In the genomic region with DNA sequence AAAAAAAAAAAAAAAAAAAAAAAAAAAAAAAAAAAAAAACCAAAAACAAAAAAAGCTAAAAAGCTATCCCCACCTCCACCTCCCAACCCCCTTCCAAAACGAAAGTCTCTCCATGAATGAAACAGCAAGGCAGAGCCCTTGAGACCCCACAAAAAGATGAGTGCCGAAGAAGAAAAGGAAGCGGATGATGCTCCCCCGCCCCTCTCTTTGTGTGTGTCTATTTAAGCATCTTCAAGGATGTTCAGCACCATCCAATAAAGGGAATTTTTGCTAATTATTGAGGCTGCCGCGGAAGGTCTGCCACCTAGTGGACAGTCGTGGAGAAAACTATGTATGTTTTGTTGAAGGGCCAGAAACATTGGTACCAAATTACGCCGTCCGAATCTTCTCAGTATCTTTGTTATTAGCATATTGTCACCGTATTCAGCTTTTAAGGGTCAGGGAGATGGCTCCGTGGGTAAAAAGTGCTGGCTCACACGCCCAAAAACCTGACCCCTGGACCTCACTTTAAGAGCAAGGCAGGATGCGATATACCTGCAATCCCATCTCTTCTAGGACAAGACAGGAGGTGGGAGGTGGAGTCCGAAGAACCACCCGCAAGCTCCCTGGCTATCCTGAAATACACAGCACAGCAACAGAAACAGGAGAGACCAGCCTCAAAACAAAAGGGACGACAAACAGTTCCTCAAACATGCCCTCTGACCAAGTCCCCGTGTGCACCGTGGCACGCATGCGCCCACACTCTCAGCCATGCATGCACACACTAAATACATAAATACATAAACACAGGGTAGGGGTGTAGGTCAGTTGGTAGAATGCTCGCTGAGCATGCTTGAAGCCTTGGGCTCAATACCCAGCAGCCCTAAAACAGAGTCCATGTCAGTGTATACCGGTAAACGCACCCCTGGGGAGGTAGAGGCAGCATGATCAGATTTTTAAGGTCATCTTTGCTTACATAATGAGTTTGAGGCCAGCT, we compare ENCODE assay signal across 8 mouse cellular contexts. TPM values are rescaled to one million over a fixed set of nuclear protein-coding genes. Genes with fewer than 3 reads are reported as not detected.
DNase-seq lines count a peak whose midpoint lies in the region; ATAC-seq and TF ChIP-seq lines count a peak whose summit lies in the region.

No protein-coding gene starts in this region.

- intact Hi-C loops in heart, postnatal 25 days (cut with DNase I), result loop anchor here (5.0 kb wide), 1 partner anchor 113 kb away; no protein-coding TSS in a partner anchor

- peaks cover 0 to 19% of the 10 kb centered on the region in 2 experiments; a peak in 3 of 4 replicates for H3K4me1 ChIP-seq in MEL (ENCODE audit: control insufficient read depth in 1 of 2, insufficient read depth in 2 of 2, low read length in 2 of 2)
- no peaks in the 10 kb centered on the region for H3K4me1 ChIP-seq in embryonic facial prominence, embryonic 15.5 days
- no peaks in the 10 kb centered on the region for H3K4me1 ChIP-seq in lung, embryonic 14.5 days (ENCODE audit: insufficient read depth)
- H3K4me1 ChIP-seq in neural tube, embryonic 15.5 days, result peaks cover 12% of the 10 kb centered on the region; the same call in 1 of the 2 replicates

- peak overlapping the region; percentile 57 to 59 for H3K4me3 ChIP-seq in MEL (ENCODE audit: control insufficient read depth in 1 of 2, insufficient read depth in 1 of 2, low read depth in 2 of 2, low read length in 2 of 2)
- H3K4me3 ChIP-seq in embryonic facial prominence, embryonic 15.5 days (replicated peaks), result peak overlapping the region; percentile 28
- H3K4me3 ChIP-seq in lung, embryonic 14.5 days (ENCODE audit: low read depth, low read length), result no peak overlapping the region
- H3K4me3 ChIP-seq in neural tube, embryonic 15.5 days (replicated peaks), result peak overlapping the region; percentile 34

- H3K4me2 ChIP-seq in embryonic facial prominence, embryonic 15.5 days (replicated peaks), result peak overlapping the region; percentile 30; the same call in 1 of the 2 replicates
- H3K4me2 ChIP-seq in lung, embryonic 14.5 days, result peak overlapping the region; percentile 5; the same call in 1 of the 2 replicates
- H3K4me2 ChIP-seq in neural tube, embryonic 15.5 days, result peak overlapping the region; percentile 53

- no peaks in the 10 kb centered on the region for H3K9me3 ChIP-seq in MEL (replicated peaks; ENCODE audit: insufficient read depth, low read length)
- no peaks in the 10 kb centered on the region for H3K9me3 ChIP-seq in embryonic facial prominence, embryonic 15.5 days (replicated peaks)
- no peaks in the 10 kb centered on the region for H3K9me3 ChIP-seq in lung, embryonic 14.5 days (ENCODE audit: low read depth, low read length)
- no peaks in the 10 kb centered on the region for H3K9me3 ChIP-seq in neural tube, embryonic 15.5 days (replicated peaks)

- peaks cover 0 to 7% of the 10 kb centered on the region in 2 experiments; a peak in 2 of 4 replicates for H3K36me3 ChIP-seq in MEL (ENCODE audit: control insufficient read depth in 1 of 2, insufficient read depth in 2 of 2, low read length in 2 of 2)
- H3K36me3 ChIP-seq in embryonic facial prominence, embryonic 15.5 days, result no peaks in the 10 kb centered on the region
- H3K36me3 ChIP-seq in lung, embryonic 14.5 days (ENCODE audit: insufficient read depth), result no peaks in the 10 kb centered on the region
- H3K36me3 ChIP-seq in neural tube, embryonic 15.5 days, result no peaks in the 10 kb centered on the region

- H3K79me2 ChIP-seq in MEL (ENCODE audit: control insufficient read depth, insufficient read depth, low read length, poor library complexity), result no peaks in the 10 kb centered on the region

- no peaks in the 10 kb centered on the region for H3K27me3 ChIP-seq in MEL (ENCODE audit: control insufficient read depth in 1 of 2, insufficient read depth in 2 of 2, low read length in 2 of 2)
- H3K27me3 ChIP-seq in embryonic facial prominence, embryonic 15.5 days, result no peaks in the 10 kb centered on the region
- H3K27me3 ChIP-seq in lung, embryonic 14.5 days (ENCODE audit: insufficient read depth, low read length), result no peaks in the 10 kb centered on the region
- H3K27me3 ChIP-seq in neural tube, embryonic 15.5 days (replicated peaks), result no peaks in the 10 kb centered on the region

- no peak for TF ChIP-seq EP300 in MEL (IDR thresholded peaks at IDR 0.05; ENCODE audit: low read depth in 1 of 2, low read length in 2 of 2)

- TF ChIP-seq POLR2A in MEL (IDR thresholded peaks at IDR 0.05; ENCODE audit: control insufficient read depth in 1 of 2, insufficient read depth in 1 of 2, low read depth in 1 of 2, low read length in 2 of 2, poor library complexity in 1 of 2), result no peak
- no peak for TF ChIP-seq POLR2A in brain, embryonic 14.5 days (IDR thresholded peaks at IDR 0.05; ENCODE audit: borderline replicate concordance, extremely low read depth, insufficient read depth, insufficient read length, poor library complexity, severe bottlenecking)

- peak; percentile 72 to 79 (median 79) for TF ChIP-seq CTCF in MEL (IDR thresholded peaks at IDR 0.05 in 2 of 3, conservative IDR thresholded peaks at IDR 0.05 in 1 of 3; ENCODE audit: control insufficient read depth in 1 of 3, insufficient read depth in 1 of 3, low read depth in 2 of 3, low read length in 3 of 3, poor library complexity in 1 of 3, severe bottlenecking in 1 of 3)
- peak; percentile 68; the same call in 1 of the 2 replicates for TF ChIP-seq CTCF in brain, embryonic 14.5 days (IDR thresholded peaks at IDR 0.05; ENCODE audit: borderline replicate concordance, extremely low read depth, insufficient read depth, insufficient read length)
- peak; percentile 78 for TF ChIP-seq CTCF in lung, embryonic 14.5 days (IDR thresholded peaks at IDR 0.05; ENCODE audit: low read depth)

- no peak overlapping the region for H3K27ac ChIP-seq in MEL (ENCODE audit: control insufficient read depth, low read depth, low read length)
- no peak overlapping the region for H3K27ac ChIP-seq in embryonic facial prominence, embryonic 15.5 days (replicated peaks)
- H3K27ac ChIP-seq in lung, embryonic 14.5 days (ENCODE audit: low read depth), result no peak overlapping the region
- H3K27ac ChIP-seq in neural tube, embryonic 15.5 days (replicated peaks), result no peak overlapping the region

- 47% methylated on average over 24 of the region's 24 CpGs for WGBS in embryonic facial prominence, embryonic 15.5 days
- WGBS in lung, embryonic 14.5 days, result 42% methylated on average over 24 of the region's 24 CpGs
- 45% methylated on average over 24 of the region's 24 CpGs for WGBS in neural tube, embryonic 15.5 days

- DNase-seq in MEL (ENCODE audit: low read depth, low spot score), result peak; percentile 86
- peak; percentile 90 for DNase-seq in brain, embryonic 14.5 days (ENCODE audit: low read depth)
- DNase-seq in heart, postnatal 25 days (ENCODE audit: low spot score), result peak; percentile 6
- DNase-seq in layer of hippocampus, adult 8-10 months (ENCODE audit: low spot score in 2 of 2), result peak; percentile 36 to 68
- peak; percentile 89 for DNase-seq in lung, embryonic 14.5 days
- peak; percentile 51 for DNase-seq in thymus, postnatal 14 days

- TF ChIP-seq RAD21 in MEL (IDR thresholded peaks at IDR 0.05; ENCODE audit: low read depth, low read length), result peak; percentile 74

- ATAC-seq in embryonic facial prominence, embryonic 15.5 days (ENCODE audit: insufficient number of reproducible peaks, low FRiP score, low TSS enrichment, low read depth), result no peak
- peak; percentile 38; the same call in 1 of the 2 replicates for ATAC-seq in lung, embryonic 14.5 days (ENCODE audit: insufficient read depth)
- peak; percentile 37; the same call in 1 of the 2 replicates for ATAC-seq in neural tube, embryonic 15.5 days (ENCODE audit: low FRiP score)

- no peak overlapping the region for H3K9ac ChIP-seq in MEL (ENCODE audit: control insufficient read depth, low read depth, low read length, poor library complexity, severe bottlenecking)
- no peak overlapping the region for H3K9ac ChIP-seq in embryonic facial prominence, embryonic 15.5 days
- no peak overlapping the region for H3K9ac ChIP-seq in lung, embryonic 14.5 days
- peak overlapping the region; percentile 41; the same call in 1 of the 2 replicates for H3K9ac ChIP-seq in neural tube, embryonic 15.5 days (replicated peaks)

TF ChIP-seq in MEL, 35 proteins besides CTCF, POLR2A, EP300 and RAD21:
- TF ChIP-seq ZC3H11A (IDR thresholded peaks at IDR 0.05; ENCODE audit: low read depth, low read length), result peak; percentile 56
- 0 out of 2 replicates have a peak, but pooled peaks have one; percentile 26 for TF ChIP-seq SIN3A (IDR thresholded peaks at IDR 0.05; ENCODE audit: low read length)
- TF ChIP-seq ZNF384 (IDR thresholded peaks at IDR 0.05; ENCODE audit: low read depth, low read length), result peak; percentile 83
- TF ChIP-seq USF2 (IDR thresholded peaks at IDR 0.05; ENCODE audit: borderline replicate concordance in 1 of 2, insufficient read depth in 1 of 2, low read depth in 1 of 2, low read length in 2 of 2), result no peak
- TF ChIP-seq RCOR1 (IDR thresholded peaks at IDR 0.05; ENCODE audit: low read depth, low read length), result 0 out of 2 replicates have a peak, but pooled peaks have one; percentile 20
- TF ChIP-seq ZMIZ1 (IDR thresholded peaks at IDR 0.05; ENCODE audit: low read depth, low read length), result no peak
- peak; percentile 69 for TF ChIP-seq SMC3 (IDR thresholded peaks at IDR 0.05; ENCODE audit: low read depth, low read length)
TF ChIP-seq in MEL: peak in this region for 5.

RNA-seq across cellular contexts. Expression of gene Osbpl8, which starts 55.6 kb away (rescaled TPM):
- total RNA-seq in MEL (2012; rRNA removed), result 44.8 and 65.7 TPM in 2 replicates
- polyA plus RNA-seq in MEL (2012; ENCODE audit: insufficient read depth in 1 of 2, insufficient read length in 2 of 2, low read depth in 1 of 2, low replicate concordance in 2 of 2, missing spikeins in 1 of 2), result 10 to 100 TPM; 26.2 to 33.4 TPM
- 21.0 and 24.2 TPM in 2 replicates for polyA plus RNA-seq in brain, embryonic 14.5 days (2012; rRNA removed)
- 12.8 and 13.5 TPM in 2 replicates for polyA plus RNA-seq in embryonic facial prominence, embryonic 15.5 days (2015; fragmentation: Nextera tagmentation; extraction: Ambion mirVana)
- total RNA-seq in heart, postnatal 25 days (2021), result 10 to 100 TPM; 68.3 to 69.5 TPM
- 10 to 100 TPM; 58.5 to 65.7 (median 62.7) TPM for total RNA-seq in layer of hippocampus, adult 8-10 months (2022)
- 9.6 and 10.8 TPM in 2 replicates for polyA plus RNA-seq in lung, embryonic 14.5 days (2014; fragmentation: Nextera tagmentation; extraction: Ambion mirVana)
- polyA plus RNA-seq in neural tube, embryonic 15.5 days (2015; fragmentation: Nextera tagmentation; extraction: Ambion mirVana), result 14.1 and 16.0 TPM in 2 replicates

Comparison
In these comparisons a context has a peak if more than half of its experiments do, and no peak if none do; other contexts are left out.
1. DNase-seq: peak in every context shown above with its lines; median percentile 90 in brain, embryonic 14.5 days; 89 in lung, embryonic 14.5 days; 86 in MEL; 52 in layer of hippocampus, adult 8-10 months; 51 in thymus, postnatal 14 days; 6 in heart, postnatal 25 days.